Mouse (Mus musculus) small intestine, adult 2 months (tissue): ENCODE data around the gene 2010111I01Rik.

Source experiments
- CTCF ChIP-seq: fragments of 200-500 bp; IDR thresholded peaks from 2 replicates; pipeline ENCODE4 v1.5.1; 2012; ENCODE audit warnings: low read depth, mild to moderate bottlenecking, control low read depth, inconsistent platforms, low read length, moderate library complexity, mixed read lengths; ENCODE audit not compliant: insufficient replicate concordance, insufficient read length; ENCODE audit errors: extremely low read depth
- POLR2A ChIP-seq: fragments of 200-500 bp; IDR thresholded peaks from 2 replicates; pipeline ENCODE4 v1.6.1; 2012; ENCODE audit warnings: low read depth, mild to moderate bottlenecking, control low read depth, inconsistent platforms, low read length, moderate library complexity

- TF ChIP-seq CTCF (no peak), POLR2A (no peak)
Observed at GRCm38 (mm10) chr13:63121747-63122146, 157.1 kb downstream of the 2010111I01Rik start.
